Mouse (Mus musculus) lung, postnatal 0 days (tissue): ENCODE measurements around the gene Wipi2. TPM values are rescaled to one million over a fixed set of nuclear protein-coding genes. Genes with fewer than 3 reads are reported as not detected.

Experiments
- ATAC-seq: fragments of 200-750 bp; cut with Nextera tagmentation; 2 replicates; pipeline ENCODE4 v1.8.0; 2017; ENCODE audit warnings: moderate library complexity
- DNase-seq: peaks from one replicate; pipeline ENCODE4 v3.0.0-alpha.2; 2016; ENCODE audit warnings: low spot score
- H3K27ac ChIP-seq: fragments of 300-500 bp; sonication (generic); 2 replicates; pipeline ENCODE4 v1.5.1; 2014; ENCODE audit warnings: antibody characterized with exemption, mild to moderate bottlenecking, low read length, mixed read lengths
- H3K27me3 ChIP-seq: fragments of 300-500 bp; sonication (generic); replicated peaks from 2 replicates; pipeline ENCODE4 v1.6.1; 2014; ENCODE audit warnings: low read length, mixed read lengths; ENCODE audit not compliant: insufficient read depth
- H3K36me3 ChIP-seq: fragments of 300-500 bp; sonication (generic); 2 replicates; pipeline ENCODE4 v1.6.1; 2014; ENCODE audit warnings: low read length, mixed read lengths; ENCODE audit not compliant: insufficient read depth
- H3K4me1 ChIP-seq: fragments of 300-500 bp; sonication (generic); 2 replicates; pipeline ENCODE4 v1.6.1; 2014; ENCODE audit warnings: antibody characterized with exemption, low read depth, low read length, mixed read lengths; ENCODE audit not compliant: insufficient read depth
- H3K4me2 ChIP-seq: fragments of 300-500 bp; sonication (generic); replicated peaks from 2 replicates; pipeline ENCODE4 v1.6.1; 2014; ENCODE audit warnings: low read depth, mild to moderate bottlenecking, low read length, moderate library complexity, mixed read lengths
- H3K4me3 ChIP-seq: fragments of 300-500 bp; sonication (generic); 2 replicates; pipeline ENCODE4 v1.5.1; 2014; ENCODE audit warnings: low read depth, low read length
- H3K9ac ChIP-seq: fragments of 300-500 bp; sonication (generic); replicated peaks from 2 replicates; pipeline ENCODE4 v1.6.1; 2014; ENCODE audit warnings: low read depth, mild to moderate bottlenecking
- H3K9me3 ChIP-seq: fragments of 300-500 bp; sonication (generic); 2 replicates; pipeline ENCODE4 v1.6.1; 2016; ENCODE audit warnings: low read length, mixed read lengths
- CTCF ChIP-seq: IDR thresholded peaks from 2 replicates; pipeline ENCODE4 v1.5.1; 2016; ENCODE audit warnings: antibody characterized with exemption, mild to moderate bottlenecking
- EP300 ChIP-seq: IDR thresholded peaks from 2 replicates; pipeline ENCODE4 v1.6.1; 2016; ENCODE audit warnings: antibody characterized with exemption, mild to moderate bottlenecking, control low read depth
- WGBS: fragments of 180-500 bp; shearing (Covaris S2); extraction: QIAGEN DNeasy Blood & Tissue Kit; methylation state at CpG from one replicate; pipeline ENCODE4 v1.1.7; 2014; 5-methylcytosine and 5-hydroxymethylcytosine counted together
- polyA plus RNA-seq: library from polyadenylated mRNA; unstranded; fragments of >200 nt; fragmentation: Nextera tagmentation; extraction: Ambion mirVana; gene quantifications from 2 replicates; pipeline ENCODE4 v1.2.1, GENCODE M21; 2015

Gene Wipi2
- polyA plus RNA-seq, 1 experiment from 2014 or later: 26.6 TPM

- Histone ChIP-seq H3K9me3 (no peaks in the 10 kb centered on the region), H3K9ac (no peak overlapping the region), H3K4me3 (no peak overlapping the region), H3K27me3 (no peaks in the 10 kb centered on the region), H3K4me2 (no peak overlapping the region), H3K4me1 (no peaks in the 10 kb centered on the region), H3K27ac (no peak overlapping the region), H3K36me3 (no peaks in the 10 kb centered on the region)
- ATAC-seq: no peak
- no peak for DNase-seq
- 65% methylated on average over 12 of the region's 12 CpGs for WGBS
- no peak for TF ChIP-seq CTCF
- TF ChIP-seq EP300: no peak
Observed at GRCm38 (mm10) chr5:142692971-142693737, 65.7 kb downstream of the Wipi2 start.

- Histone ChIP-seq H3K27me3 (no peaks in the 10 kb centered on the region), H3K4me3 (no peak overlapping the region), H3K36me3 (no peaks in the 10 kb centered on the region), H3K9me3 (no peaks in the 10 kb centered on the region), H3K27ac (no peak overlapping the region), H3K4me1 (no peaks in the 10 kb centered on the region), H3K9ac (no peak overlapping the region), H3K4me2 (no peak overlapping the region)
- no peak for DNase-seq
- no peak for TF ChIP-seq EP300
- no peak for TF ChIP-seq CTCF
- WGBS: 43% methylated on average over 8 of the region's 8 CpGs
- no peak for ATAC-seq
Observed at GRCm38 (mm10) chr5:142693738-142694430, 66.4 kb downstream of the Wipi2 start.

GRCm38 (mm10) chr5:142694627-142695340 is 67.3 kb downstream of the Wipi2 start:
- no peak for ATAC-seq
- TF ChIP-seq EP300 (no peak), CTCF (no peak)
- 11% methylated on average over 12 of the region's 12 CpGs for WGBS

GRCm38 (mm10) chr5:142696258-142696657 is 68.8 kb downstream of the Wipi2 start:
- no peak overlapping the region for H3K27ac ChIP-seq
- no peaks in the 10 kb centered on the region for H3K4me1 ChIP-seq
- H3K4me3 ChIP-seq: no peak overlapping the region
- no peak overlapping the region for H3K9ac ChIP-seq
- no peaks in the 10 kb centered on the region; the same call in 1 of the 2 replicates for H3K27me3 ChIP-seq
- ATAC-seq: no peak
- WGBS: 29% methylated on average over 6 of the region's 6 CpGs
- no peak for DNase-seq
- H3K4me2 ChIP-seq: no peak overlapping the region
- H3K36me3 ChIP-seq: no peaks in the 10 kb centered on the region
- TF ChIP-seq CTCF (no peak), EP300 (no peak)
- no peaks in the 10 kb centered on the region for H3K9me3 ChIP-seq

More at GRCm38 (mm10) chr5:142694627-142695340, 67.3 kb downstream of the Wipi2 start:
- Histone ChIP-seq H3K4me3 (no peak overlapping the region), H3K9ac (no peak overlapping the region), H3K27me3 (no peaks in the 10 kb centered on the region), H3K4me2 (no peak overlapping the region), H3K27ac (no peak overlapping the region), H3K9me3 (no peaks in the 10 kb centered on the region), H3K36me3 (no peaks in the 10 kb centered on the region), H3K4me1 (no peaks in the 10 kb centered on the region)
- DNase-seq: peak; percentile 42

- Histone ChIP-seq H3K36me3 (no peaks in the 10 kb centered on the region), H3K27ac (no peak overlapping the region), H3K4me1 (no peaks in the 10 kb centered on the region), H3K4me2 (no peak overlapping the region), H3K9ac (no peak overlapping the region), H3K4me3 (no peak overlapping the region), H3K27me3 (no peaks in the 10 kb centered on the region; the same call in 1 of the 2 replicates), H3K9me3 (no peaks in the 10 kb centered on the region)
- 87% methylated on average over 6 of the region's 6 CpGs for WGBS
- DNase-seq (no peak), ATAC-seq (no peak)
- TF ChIP-seq CTCF: no peak
- TF ChIP-seq EP300: no peak
Observed at GRCm38 (mm10) chr5:142696865-142697264, 69.4 kb downstream of the Wipi2 start.

- WGBS: 46% methylated on average over 2 of the region's 2 CpGs
- Histone ChIP-seq H3K9ac (no peak overlapping the region), H3K9me3 (no peaks in the 10 kb centered on the region), H3K27me3 (no peaks in the 10 kb centered on the region; the same call in 1 of the 2 replicates), H3K36me3 (no peaks in the 10 kb centered on the region), H3K4me2 (no peak overlapping the region), H3K27ac (no peak overlapping the region), H3K4me3 (no peak overlapping the region), H3K4me1 (no peaks in the 10 kb centered on the region)
- ATAC-seq (no peak), DNase-seq (no peak)
- TF ChIP-seq CTCF: no peak
- no peak for TF ChIP-seq EP300
Observed at GRCm38 (mm10) chr5:142697742-142698141, 70.2 kb downstream of the Wipi2 start.
